Mouse (Mus musculus): ENCODE measurements around the gene Tmem204. TPM values are rescaled to one million over a fixed set of nuclear protein-coding genes. Genes with fewer than 3 reads are reported as not detected.

The Tmem204 gene
- polyA plus RNA-seq, 1 experiment from 2014 or later = 10.8 TPM

DNA sequence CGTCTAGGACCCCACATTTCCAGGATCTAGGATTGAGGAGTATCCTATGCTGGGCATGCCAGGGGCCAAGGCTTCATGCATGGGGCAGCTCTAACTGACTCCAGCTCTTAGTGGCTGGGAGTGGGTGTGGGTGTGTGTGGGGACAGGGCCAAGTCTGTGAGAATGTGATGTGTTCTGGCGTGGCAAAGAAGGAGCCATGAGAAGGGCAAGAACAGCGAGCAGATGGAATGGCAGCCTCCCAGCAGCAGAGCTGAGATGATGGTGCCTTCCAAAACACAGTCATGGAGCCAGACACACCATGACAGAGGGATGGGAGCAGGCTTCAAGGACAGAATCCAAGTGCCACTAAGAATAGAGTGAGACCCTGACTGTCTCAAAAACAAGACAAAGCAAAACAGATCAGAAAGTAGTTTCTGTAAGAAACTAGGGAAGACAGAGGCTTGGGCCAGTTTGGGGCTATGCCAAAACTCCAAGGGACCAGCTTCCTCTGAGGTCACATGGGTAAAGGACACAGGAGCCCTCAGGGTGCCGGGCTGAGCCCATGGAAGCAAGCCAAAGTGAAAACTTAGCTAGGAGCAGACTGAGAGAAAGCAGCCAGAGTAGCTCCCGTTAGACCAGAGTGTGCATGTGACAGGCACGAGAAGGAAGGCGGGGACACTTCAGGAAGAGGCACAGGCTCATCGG is 28.5 kb upstream of the Tmem204 start:
- H3K27ac ChIP-seq = no peak overlapping the region
- WGBS = 87% methylated on average over 8 of the region's 8 CpGs

DNA sequence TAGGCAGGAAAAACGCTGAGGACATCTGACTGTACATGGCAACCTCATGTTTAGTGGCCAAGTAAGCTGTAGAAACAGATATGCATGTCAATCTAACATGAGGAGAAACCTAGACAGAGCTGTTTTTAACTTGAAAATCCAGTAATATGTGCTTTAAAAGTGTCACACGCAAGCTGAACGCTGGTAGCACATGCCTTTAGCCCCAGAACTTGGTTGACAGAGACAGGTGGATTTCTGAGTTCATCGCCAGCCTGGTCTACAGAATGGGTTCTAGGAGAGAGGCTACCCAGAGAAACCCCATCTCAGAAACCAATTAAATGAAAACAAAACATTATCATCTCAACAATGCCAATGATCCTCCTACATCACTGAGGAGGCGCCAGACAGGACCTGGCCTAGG is 27.8 kb upstream of the Tmem204 start:
- Histone ChIP-seq H3K27me3 (no peaks in the 10 kb centered on the region), H3K9me3 (no peaks in the 10 kb centered on the region), H3K4me3 (no peak overlapping the region), H3K4me1 (replicated peaks) (peaks cover 22% of the 10 kb centered on the region), H3K27ac (no peak overlapping the region), H3K4me2 (no peak overlapping the region), H3K9ac (no peak overlapping the region), H3K36me3 (peaks cover 63% of the 10 kb centered on the region)
- 94% methylated on average over 5 of the region's 5 CpGs for WGBS
- ATAC-seq (ENCODE audit: low FRiP score) = no peak

More for the DNA sequence above, 28.5 kb upstream of the Tmem204 start:
- no peak for ATAC-seq (ENCODE audit: low FRiP score)
- Histone ChIP-seq H3K4me1 (replicated peaks) (peaks cover 24% of the 10 kb centered on the region), H3K4me2 (no peak overlapping the region), H3K4me3 (no peak overlapping the region), H3K9me3 (no peaks in the 10 kb centered on the region), H3K9ac (no peak overlapping the region; the same call in 1 of the 2 replicates), H3K36me3 (peaks cover 57% of the 10 kb centered on the region), H3K27me3 (no peaks in the 10 kb centered on the region)

GRCm38 (mm10) chr17:25110590-25110989 is 27.2 kb upstream of the Tmem204 start:
- no peak for ATAC-seq (ENCODE audit: low FRiP score)
- no peak overlapping the region for H3K4me2 ChIP-seq
- peaks cover 70% of the 10 kb centered on the region for H3K36me3 ChIP-seq
- WGBS = 94% methylated on average over 6 of the region's 6 CpGs
- H3K9ac ChIP-seq = no peak overlapping the region
- no peak overlapping the region for H3K27ac ChIP-seq
- H3K4me1 ChIP-seq (replicated peaks) = peaks cover 19% of the 10 kb centered on the region
- no peaks in the 10 kb centered on the region for H3K9me3 ChIP-seq
- no peak overlapping the region for H3K4me3 ChIP-seq
- no peaks in the 10 kb centered on the region for H3K27me3 ChIP-seq

DNA sequence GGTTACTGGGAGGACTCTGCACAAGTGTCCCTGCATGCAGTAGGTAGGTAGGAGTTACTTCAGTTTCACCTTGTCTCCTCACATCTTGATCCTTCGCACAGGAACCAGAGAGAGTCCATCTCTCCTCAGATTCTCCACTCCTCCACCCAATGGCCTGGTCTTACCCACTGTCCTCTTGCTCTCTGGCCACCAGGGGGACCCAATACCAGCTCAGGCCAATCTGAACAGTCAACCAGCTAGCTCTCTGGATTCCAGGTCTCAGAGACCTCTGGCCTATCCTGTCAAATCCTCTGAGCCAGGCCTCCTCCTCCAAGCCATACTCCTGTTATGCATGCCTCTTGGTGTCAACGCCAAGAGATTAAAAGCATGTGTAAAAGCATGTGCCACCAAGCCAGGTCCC is 26.2 kb upstream of the Tmem204 start:
- Histone ChIP-seq H3K4me3 (no peak overlapping the region), H3K4me2 (no peak overlapping the region), H3K4me1 (replicated peaks) (peaks cover 12% of the 10 kb centered on the region), H3K9ac (no peak overlapping the region), H3K9me3 (no peaks in the 10 kb centered on the region), H3K36me3 (peaks cover 80% of the 10 kb centered on the region), H3K27ac (no peak overlapping the region), H3K27me3 (no peaks in the 10 kb centered on the region)
- 83% methylated on average over 2 of the region's 2 CpGs for WGBS
- no peak for ATAC-seq (ENCODE audit: low FRiP score)

DNA sequence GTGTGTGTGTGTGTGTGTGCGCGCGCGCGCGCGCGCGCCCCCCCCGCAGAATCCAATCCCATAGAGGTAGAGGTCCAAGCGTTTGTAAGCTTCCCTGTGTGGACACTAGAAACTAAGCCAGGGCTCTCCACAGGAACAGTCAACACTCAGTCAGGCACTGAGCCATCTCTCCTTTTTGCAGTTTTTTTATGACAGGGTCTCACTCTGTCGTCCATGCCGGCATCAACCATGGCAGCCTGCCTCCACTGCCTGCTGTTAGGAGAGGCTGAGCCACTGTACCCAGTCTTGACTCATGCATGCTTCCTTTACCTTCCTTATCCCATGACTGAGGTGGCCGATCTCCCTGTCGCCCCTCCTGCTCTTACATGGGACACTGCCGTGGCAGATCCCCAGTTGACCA is 24.4 kb upstream of the Tmem204 start:
- H3K9ac ChIP-seq = no peak overlapping the region
- H3K4me2 ChIP-seq = no peak overlapping the region
- peaks cover 7% of the 10 kb centered on the region for H3K4me1 ChIP-seq (replicated peaks)
- peaks cover 88% of the 10 kb centered on the region for H3K36me3 ChIP-seq
- H3K4me3 ChIP-seq = no peak overlapping the region
- no peak overlapping the region for H3K27ac ChIP-seq
- H3K27me3 ChIP-seq = no peaks in the 10 kb centered on the region
- H3K9me3 ChIP-seq = no peaks in the 10 kb centered on the region
- WGBS = 95% methylated on average over 6 of the region's 16 CpGs
- ATAC-seq (ENCODE audit: low FRiP score) = no peak

GRCm38 (mm10) chr17:25101338-25101737 is 17.9 kb upstream of the Tmem204 start:
- no peaks in the 10 kb centered on the region for H3K27me3 ChIP-seq
- peaks cover 93% of the 10 kb centered on the region for H3K36me3 ChIP-seq
- no peak overlapping the region for H3K9ac ChIP-seq
- no peak overlapping the region for H3K4me3 ChIP-seq
- no peaks in the 10 kb centered on the region for H3K9me3 ChIP-seq
- no peak overlapping the region for H3K27ac ChIP-seq
- ATAC-seq (ENCODE audit: low FRiP score) = no peak
- WGBS = 95% methylated on average over 11 of the region's 11 CpGs
- no peak overlapping the region for H3K4me2 ChIP-seq
- H3K4me1 ChIP-seq (replicated peaks) = no peaks in the 10 kb centered on the region

DNA sequence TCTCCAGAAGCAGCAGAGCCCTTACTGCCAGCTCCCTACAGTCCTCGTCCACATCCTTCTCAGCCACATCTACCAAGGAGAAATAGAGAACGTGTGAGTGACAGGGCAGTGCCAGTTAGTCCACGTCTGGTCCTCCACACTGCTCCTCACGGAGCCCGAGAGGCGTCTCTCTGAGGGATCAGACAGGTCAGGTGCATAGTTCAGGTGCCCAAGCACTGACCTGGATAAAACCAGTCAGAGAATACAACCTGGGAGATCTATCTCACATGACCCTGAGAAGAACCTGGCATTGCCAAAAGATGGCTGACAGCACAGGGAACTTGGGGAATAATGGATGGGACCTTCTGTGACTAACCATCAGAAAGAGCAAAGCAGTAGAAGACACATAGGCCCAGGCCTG is 16.7 kb upstream of the Tmem204 start:
- H3K36me3 ChIP-seq = peaks cover 81% of the 10 kb centered on the region
- H3K4me1 ChIP-seq (replicated peaks) = no peaks in the 10 kb centered on the region
- no peak overlapping the region for H3K27ac ChIP-seq
- WGBS = 94% methylated on average over 6 of the region's 6 CpGs
- no peaks in the 10 kb centered on the region for H3K27me3 ChIP-seq
- ATAC-seq (ENCODE audit: low FRiP score) = no peak
- H3K4me3 ChIP-seq = no peak overlapping the region
- no peak overlapping the region for H3K9ac ChIP-seq
- H3K4me2 ChIP-seq = no peak overlapping the region
- H3K9me3 ChIP-seq = no peaks in the 10 kb centered on the region

GRCm38 (mm10) chr17:25096221-25096620 is 12.8 kb upstream of the Tmem204 start:
- no peaks in the 10 kb centered on the region for H3K4me1 ChIP-seq (replicated peaks)
- H3K36me3 ChIP-seq = peaks cover 78% of the 10 kb centered on the region
- H3K9me3 ChIP-seq = no peaks in the 10 kb centered on the region
- no peak overlapping the region for H3K9ac ChIP-seq
- H3K27ac ChIP-seq = no peak overlapping the region
- H3K4me3 ChIP-seq = no peak overlapping the region
- no peak for ATAC-seq (ENCODE audit: low FRiP score)
- no peak overlapping the region for H3K4me2 ChIP-seq
- H3K27me3 ChIP-seq = no peaks in the 10 kb centered on the region
- WGBS = 94% methylated on average over 2 of the region's 2 CpGs

DNA sequence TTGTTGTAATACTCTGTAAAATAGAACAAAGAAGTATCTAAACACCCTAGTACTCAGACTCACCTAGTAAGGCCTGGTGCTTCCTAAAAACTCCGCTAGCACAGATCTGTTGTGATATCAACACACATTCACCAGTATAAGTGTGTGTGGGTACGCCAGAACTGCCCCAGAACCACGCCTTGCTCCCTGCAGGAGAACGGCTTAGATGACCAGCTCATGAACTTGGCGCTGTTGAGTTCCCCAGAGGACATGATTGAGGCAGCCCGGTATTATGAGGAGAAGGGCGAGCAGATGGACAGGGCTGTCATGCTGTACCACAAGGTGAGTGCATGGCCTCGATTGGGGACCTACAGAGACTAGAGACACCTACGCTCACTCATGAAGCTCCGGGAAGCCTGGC is 7.1 kb upstream of the Tmem204 start:
- H3K4me1 ChIP-seq (replicated peaks) = no peaks in the 10 kb centered on the region
- no peak overlapping the region for H3K4me2 ChIP-seq
- H3K27me3 ChIP-seq = no peaks in the 10 kb centered on the region
- ATAC-seq (ENCODE audit: low FRiP score) = no peak
- no peak overlapping the region for H3K9ac ChIP-seq
- no peak overlapping the region for H3K4me3 ChIP-seq
- H3K27ac ChIP-seq = no peak overlapping the region
- H3K36me3 ChIP-seq = peaks cover 74% of the 10 kb centered on the region
- WGBS = 97% methylated on average over 10 of the region's 10 CpGs
- H3K9me3 ChIP-seq = no peaks in the 10 kb centered on the region

- 91% methylated on average over 10 of the region's 10 CpGs for WGBS
- H3K4me3 ChIP-seq = no peak overlapping the region
- no peak overlapping the region for H3K27ac ChIP-seq
- no peaks in the 10 kb centered on the region for H3K4me1 ChIP-seq (replicated peaks)
- H3K9me3 ChIP-seq = no peaks in the 10 kb centered on the region
- no peaks in the 10 kb centered on the region for H3K27me3 ChIP-seq
- peaks cover 65% of the 10 kb centered on the region for H3K36me3 ChIP-seq
- no peak for ATAC-seq (ENCODE audit: low FRiP score)
- no peak overlapping the region for H3K9ac ChIP-seq
- H3K4me2 ChIP-seq = no peak overlapping the region
These were observed 5.8 kb upstream of the Tmem204 start for GRCm38 (mm10) chr17:25089158-25089557.

- peaks cover 42% of the 10 kb centered on the region for H3K36me3 ChIP-seq
- H3K4me1 ChIP-seq (replicated peaks) = no peaks in the 10 kb centered on the region
- H3K9me3 ChIP-seq = no peaks in the 10 kb centered on the region
- ATAC-seq (ENCODE audit: low FRiP score) = no peak
- H3K4me3 ChIP-seq = no peak overlapping the region
- H3K27ac ChIP-seq = no peak overlapping the region
- H3K4me2 ChIP-seq = no peak overlapping the region
- H3K9ac ChIP-seq = no peak overlapping the region
- no peaks in the 10 kb centered on the region for H3K27me3 ChIP-seq
- WGBS = 95% methylated on average over 7 of the region's 7 CpGs
These were observed 3.3 kb upstream of the Tmem204 start for GRCm38 (mm10) chr17:25086724-25087123.

DNA sequence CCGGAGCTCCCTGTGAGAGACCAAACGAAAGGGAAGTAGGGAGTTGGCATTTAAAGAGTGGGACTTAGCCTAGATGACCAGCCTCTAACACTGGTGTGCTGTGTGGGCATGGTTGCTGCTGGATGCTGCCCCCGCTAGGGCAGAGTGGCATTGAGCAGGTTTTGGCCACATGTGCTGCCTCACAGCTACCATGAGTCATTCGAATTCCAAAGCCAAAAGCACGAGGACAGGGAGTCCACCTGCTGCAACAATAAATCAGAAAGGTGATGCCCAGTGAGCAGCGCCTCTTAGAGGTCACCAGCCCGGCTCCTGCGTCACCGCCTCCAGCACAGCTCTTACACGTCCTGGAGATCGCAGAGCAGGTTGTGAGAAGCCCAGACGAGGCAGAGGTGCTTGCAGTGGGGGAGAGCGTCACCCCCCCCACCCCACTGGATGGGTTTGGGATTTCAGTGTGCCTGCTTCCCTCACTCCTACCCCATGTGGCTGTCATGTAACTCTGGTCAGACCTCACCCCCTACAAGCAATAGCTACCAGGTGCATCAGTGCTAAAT is 1.5 kb upstream of the Tmem204 start:
- no peak for ATAC-seq (ENCODE audit: low FRiP score)
- Histone ChIP-seq H3K4me2 (no peak overlapping the region), H3K9ac (no peak overlapping the region), H3K27ac (no peak overlapping the region), H3K4me3 (no peak overlapping the region), H3K27me3 (no peaks in the 10 kb centered on the region), H3K36me3 (peaks cover 39% of the 10 kb centered on the region), H3K4me1 (replicated peaks) (no peaks in the 10 kb centered on the region), H3K9me3 (no peaks in the 10 kb centered on the region)
- 88% methylated on average over 13 of the region's 13 CpGs for WGBS

DNA sequence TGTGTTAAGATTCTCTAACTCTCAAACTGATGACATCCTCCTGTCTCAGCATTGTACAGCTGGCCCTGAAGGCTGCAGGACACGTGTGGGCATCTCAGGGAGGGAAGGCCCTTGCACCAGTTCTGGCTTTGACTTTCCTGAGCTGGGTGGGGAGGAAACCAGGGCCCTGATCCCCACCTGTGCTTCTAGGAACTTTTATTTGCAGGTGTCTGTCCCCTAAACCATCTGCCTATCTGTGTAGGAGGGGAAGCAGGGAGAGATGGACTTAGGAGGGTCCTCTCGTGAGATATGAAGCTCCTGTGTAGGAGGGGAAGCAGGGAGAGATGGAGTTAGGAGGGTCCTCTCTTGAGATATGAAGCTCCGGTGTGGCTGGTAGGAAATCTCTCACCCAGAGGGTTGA is 504 bp downstream of the Tmem204 start:
- WGBS = 76% methylated on average over 3 of the region's 3 CpGs
- ATAC-seq (ENCODE audit: low FRiP score) = no peak
- Histone ChIP-seq H3K4me2 (no peak overlapping the region), H3K4me3 (no peak overlapping the region), H3K9me3 (no peaks in the 10 kb centered on the region), H3K27me3 (no peaks in the 10 kb centered on the region), H3K9ac (no peak overlapping the region), H3K36me3 (peaks cover 24% of the 10 kb centered on the region), H3K27ac (no peak overlapping the region), H3K4me1 (replicated peaks) (peaks cover 13% of the 10 kb centered on the region)
